ENCODE assay signal across 26 mouse cellular contexts in the genomic region with DNA sequence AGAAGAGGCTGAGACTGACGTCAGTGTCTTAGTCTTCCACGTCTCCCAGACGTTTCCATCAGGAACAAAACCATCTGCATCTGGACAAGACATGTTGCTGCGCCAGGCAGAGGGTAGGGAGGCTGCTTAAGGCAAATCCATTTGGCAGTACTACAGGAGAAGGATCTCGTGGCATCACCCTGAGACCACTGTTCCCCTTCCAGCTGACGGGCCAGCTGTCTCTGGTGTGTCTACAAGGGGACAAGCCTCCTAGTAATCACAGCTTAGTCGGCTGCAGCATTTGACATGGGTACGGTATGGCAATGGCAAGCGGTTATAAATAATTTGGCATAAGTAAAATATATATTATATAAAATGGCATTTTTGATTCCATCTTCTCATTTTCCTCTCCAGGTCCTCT.
"Had no signal": no experiment of that assay in that cellular context is flagged by ENCODE, and none has a peak within 500 bp of the region (broad histone marks: within the 10 kb centered on the region; RNA-seq: fewer than 3 reads in every experiment).

No protein-coding gene starts in this region.

- H3K27me3 ChIP-seq: heart, embryonic 12.5 days; hindbrain, embryonic 12.5 days; intestine, embryonic 15.5 days; limb, embryonic 12.5 days; limb, embryonic 15.5 days; liver, embryonic 13.5 days had no signal

- ATAC-seq: hindbrain, embryonic 16.5 days; inflammation-experienced regulatory T-cells, adult 6 months; intestine, embryonic 15.5 days; intestine, postnatal 0 days had no signal

- H3K27ac ChIP-seq: gastrocnemius, adult 2 months; heart, adult 2 months; heart, embryonic 10.5 days; hindbrain, embryonic 10.5 days; hindbrain, embryonic 12.5 days; hindbrain, embryonic 14.5 days; intestine, embryonic 15.5 days; layer of hippocampus, adult 2 months; limb, embryonic 12.5 days; limb, embryonic 15.5 days; liver, embryonic 13.5 days had no signal

- H3K4me2 ChIP-seq: heart, embryonic 12.5 days; hindbrain, embryonic 12.5 days; hindbrain, embryonic 14.5 days; intestine, embryonic 15.5 days; limb, embryonic 12.5 days; limb, embryonic 15.5 days; liver, embryonic 13.5 days had no signal

- H3K4me1 ChIP-seq: heart, embryonic 10.5 days; heart, embryonic 12.5 days; hindbrain, embryonic 10.5 days; hindbrain, embryonic 12.5 days; intestine, embryonic 15.5 days; limb, embryonic 12.5 days; liver, embryonic 13.5 days had no signal

- H3K9ac ChIP-seq: heart, embryonic 12.5 days; hindbrain, embryonic 12.5 days; hindbrain, embryonic 14.5 days; intestine, embryonic 15.5 days; limb, embryonic 12.5 days; limb, embryonic 15.5 days; liver, embryonic 13.5 days had no signal

- DNase-seq: gastrocnemius, adult 2 months; gastrocnemius, postnatal 10 days; gastrocnemius, postnatal 25 days; heart, postnatal 10 days; heart, postnatal 4 days; kidney, adult 18-20 months; kidney, adult 8-10 months; kidney, postnatal 10 days; kidney, postnatal 25 days; kidney, postnatal 4 days; layer of hippocampus, postnatal 36 days; left cerebral cortex, postnatal 4 days; liver, embryonic 13.5 days had no signal

- H3K4me3 ChIP-seq: gastrocnemius, adult 2 months; heart, adult 2 months; heart, embryonic 10.5 days; heart, embryonic 12.5 days; hindbrain, embryonic 10.5 days; hindbrain, embryonic 12.5 days; intestine, embryonic 15.5 days; layer of hippocampus, adult 2 months; limb, embryonic 12.5 days; limb, embryonic 15.5 days; liver, embryonic 13.5 days had no signal

- H3K9me3 ChIP-seq: heart, embryonic 10.5 days; hindbrain, embryonic 10.5 days; hindbrain, embryonic 12.5 days; intestine, embryonic 15.5 days; limb, embryonic 12.5 days; limb, embryonic 15.5 days; liver, embryonic 13.5 days had no signal
